Mouse (Mus musculus) frontal cortex, postnatal 10 days (tissue): ENCODE measurements around the gene Hivep1.
A peak's percentile ranks its signal among the peaks of the same experiment; 100 is the strongest.

Experiments
- DNase-seq, 2 experiments: peaks; one replicate each; pipeline ENCODE4 v3.0.0; 2022; ENCODE audit warnings: low spot score in 2 of 2, mixed read lengths in 1 of 2

The Hivep1 gene

DNA sequence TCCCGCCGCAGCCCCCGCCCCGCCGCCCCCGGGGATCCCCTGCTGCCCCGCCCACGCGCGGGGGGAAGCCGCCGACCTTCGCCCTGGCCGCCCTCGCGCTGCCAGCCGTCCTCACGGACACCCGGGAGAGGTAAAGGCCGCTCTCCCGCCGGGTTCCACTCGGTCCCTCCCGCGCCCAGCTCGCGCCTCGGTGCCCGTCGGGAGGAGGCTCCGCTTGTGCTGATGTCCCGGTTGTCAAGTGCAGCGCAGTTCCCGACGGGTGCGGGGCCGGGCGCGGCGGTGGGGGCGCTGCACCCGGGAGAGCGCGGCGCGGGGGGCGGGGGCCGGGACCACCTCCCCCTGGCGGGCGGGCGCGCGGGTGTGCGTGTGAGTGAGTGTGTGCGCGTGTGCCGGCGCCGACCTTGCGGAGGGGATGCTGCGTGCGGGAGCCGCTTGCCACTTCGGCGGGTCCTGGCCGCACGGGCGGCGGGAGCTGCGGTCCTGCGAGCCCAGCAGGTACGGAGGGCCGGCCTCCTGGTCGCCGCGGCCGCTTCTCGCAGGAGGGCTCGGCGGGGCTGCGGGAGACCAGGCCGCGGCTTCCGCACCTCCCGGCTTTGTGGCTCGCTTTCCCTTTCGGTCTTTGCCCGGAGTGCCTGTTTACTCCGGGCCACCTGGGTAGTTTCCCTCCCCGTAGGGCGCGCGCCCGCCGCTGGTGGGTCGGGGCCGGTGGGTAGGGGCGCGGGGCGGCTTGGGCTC lies at the start of gene Hivep1:
TSS of gene Hivep1 (plus strand) at position 61 of the 735 bp plus-strand sequence.
- DNase-seq = peak; percentile 72 to 73

DNA sequence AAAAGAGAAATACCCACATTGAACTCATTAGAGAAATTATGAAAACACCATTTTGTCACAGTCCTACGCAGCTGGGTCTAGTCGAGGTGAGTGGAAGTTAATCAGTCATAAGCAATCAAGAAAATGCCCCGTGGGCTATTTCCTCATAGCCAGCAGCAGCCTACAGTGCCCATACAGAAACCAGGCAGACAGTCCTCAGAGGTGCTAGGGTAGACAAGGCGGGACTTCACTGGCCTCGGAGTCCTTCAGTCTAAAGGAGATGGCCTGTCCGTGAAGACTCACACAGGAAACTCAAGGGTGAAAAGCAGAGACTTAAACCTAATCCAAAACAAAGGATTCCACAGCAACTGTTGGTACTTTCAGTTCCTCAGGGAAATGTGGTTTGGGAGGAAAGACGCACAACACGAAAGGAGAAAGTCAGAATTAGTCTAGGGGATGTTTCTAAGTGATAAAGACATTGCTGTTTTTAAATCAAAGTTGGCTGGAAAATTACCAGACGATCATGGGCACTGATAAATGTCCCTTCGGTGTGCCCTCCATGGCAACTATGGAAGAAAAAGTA lies 36.3 kb upstream of the Hivep1 start:
- DNase-seq = no peak

DNA sequence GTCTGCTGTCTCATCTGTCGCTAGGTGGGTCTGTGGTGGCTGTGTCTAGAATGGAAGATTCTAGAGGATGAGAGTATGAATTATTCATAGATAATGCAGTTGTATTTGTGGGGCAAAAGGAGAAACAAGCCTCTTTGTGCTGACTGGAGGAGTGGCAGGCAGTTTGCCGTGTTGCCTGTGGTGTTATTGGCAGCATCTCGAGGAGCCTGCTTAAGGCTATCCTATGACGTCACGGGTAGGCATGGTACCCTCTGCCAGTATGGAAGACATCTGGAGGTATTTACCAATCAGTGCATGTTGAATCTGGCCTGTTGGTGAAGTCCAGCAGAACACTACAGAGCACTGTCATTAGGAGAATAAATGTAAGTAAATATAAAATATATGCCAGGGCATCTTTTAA lies 35.6 kb upstream of the Hivep1 start:
- no peak for DNase-seq

DNA sequence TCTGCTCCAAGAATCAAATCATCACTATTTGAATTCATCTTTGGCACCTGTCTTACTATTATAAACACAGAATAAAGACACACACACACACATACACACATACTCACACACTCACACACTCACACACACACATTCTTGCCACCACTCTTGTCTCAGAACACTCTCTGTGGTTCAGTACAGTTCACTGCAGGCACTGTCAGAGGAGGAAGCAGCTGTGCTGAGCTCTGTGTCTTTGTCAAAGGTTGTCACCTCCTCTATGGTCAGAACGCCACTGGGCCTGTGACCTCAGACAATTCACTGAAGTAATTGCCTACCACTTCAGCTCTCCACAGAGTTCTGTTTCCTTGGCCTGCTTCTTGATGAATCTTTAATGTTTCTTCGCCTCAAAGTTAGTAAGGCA lies 33.5 kb upstream of the Hivep1 start:
- DNase-seq = no peak

DNA sequence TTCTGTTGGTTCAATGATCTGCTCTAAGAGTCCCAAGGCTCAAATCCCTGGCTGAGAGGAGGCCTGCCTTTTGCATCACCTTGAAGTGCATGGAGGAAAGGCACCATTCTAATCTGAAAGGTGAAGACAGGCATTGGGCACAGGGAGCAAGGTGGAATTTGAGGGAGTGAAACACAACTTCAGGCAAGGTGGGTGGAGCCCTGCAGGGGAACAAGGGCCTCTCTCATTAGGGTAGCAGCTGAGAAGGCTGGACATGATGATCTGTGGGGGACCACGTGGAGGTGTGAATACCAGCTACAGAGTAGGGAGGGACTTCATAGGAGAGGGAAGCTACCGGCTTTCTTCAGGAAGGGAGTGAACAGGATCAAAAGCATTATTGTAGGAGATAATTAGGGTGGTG lies 10.6 kb upstream of the Hivep1 start:
- no peak for DNase-seq

DNA sequence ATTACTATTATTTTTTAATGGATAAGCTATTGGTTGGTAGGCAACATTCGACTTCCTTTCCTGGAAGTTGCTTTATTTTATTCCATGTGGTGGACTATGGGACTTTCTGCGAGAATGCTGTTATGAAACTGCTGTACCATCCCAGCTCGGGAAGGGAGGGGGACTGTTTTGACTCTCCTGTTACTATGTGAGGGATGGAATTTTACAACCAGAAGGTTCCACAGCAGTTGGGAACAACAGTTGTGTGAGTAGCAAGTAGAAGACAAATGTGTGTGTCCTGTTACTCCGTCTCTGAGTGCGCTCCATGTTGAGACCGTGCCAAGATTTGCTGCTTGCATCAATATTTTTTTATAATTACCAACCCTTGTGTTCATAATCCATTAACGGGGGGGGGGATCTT lies 8.4 kb upstream of the Hivep1 start:
- DNase-seq = no peak

DNA sequence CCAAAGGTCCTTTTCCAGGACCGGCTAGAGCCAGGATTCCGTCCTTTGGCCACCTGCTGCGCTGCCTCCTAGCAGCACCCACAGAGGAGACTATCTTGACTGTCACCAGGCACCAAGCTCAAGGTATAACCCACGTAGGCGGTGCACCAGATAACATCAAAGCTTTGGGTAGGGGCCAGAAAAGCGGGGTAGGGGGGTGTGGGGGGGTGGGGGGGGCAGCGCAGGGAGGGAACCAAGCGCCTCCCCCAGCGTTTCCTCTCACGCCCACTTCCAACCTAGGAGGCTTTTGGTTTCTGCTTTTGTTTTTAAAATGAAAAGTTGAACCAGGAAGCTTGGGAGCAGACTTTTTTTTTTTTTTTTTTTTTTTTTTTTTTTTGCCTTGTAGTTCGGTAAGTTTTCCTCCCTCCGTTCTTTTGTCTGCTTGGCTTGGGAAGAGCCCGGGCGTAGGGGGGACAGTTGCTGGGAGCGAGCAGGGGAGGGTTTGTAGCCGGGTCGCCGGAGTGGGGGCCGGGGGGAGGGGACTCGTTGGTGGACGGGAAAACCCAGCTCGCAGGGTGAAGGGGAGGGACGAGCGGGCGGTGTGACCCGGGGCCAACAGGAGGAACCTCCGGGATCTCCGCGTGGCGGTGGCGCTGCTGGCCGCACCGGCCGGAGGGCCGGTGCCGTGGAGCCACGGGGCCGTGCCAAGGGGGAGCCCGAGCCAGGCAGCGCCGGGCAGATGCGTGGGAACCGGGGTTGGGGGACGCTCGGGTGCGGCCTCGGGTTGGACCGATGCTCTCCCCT lies 2.6 kb upstream of the Hivep1 start:
- DNase-seq = peak; percentile 41 to 67

DNA sequence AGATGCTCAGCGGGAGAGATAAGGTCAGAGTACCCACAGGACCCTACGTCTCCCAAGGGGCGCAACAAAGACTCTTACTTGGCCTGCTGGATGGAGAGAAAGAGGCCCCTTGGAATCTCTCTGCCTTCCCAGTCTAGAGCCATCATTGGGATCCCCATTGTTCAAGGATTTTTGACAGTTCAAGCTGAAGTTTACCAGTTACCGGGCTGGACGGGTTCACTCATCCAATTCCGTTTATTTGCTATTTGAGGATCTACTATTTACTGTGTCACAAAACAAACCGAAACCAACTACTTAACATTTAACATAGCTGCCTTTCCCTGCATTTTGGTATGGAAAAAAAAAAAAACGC lies 2.1 kb upstream of the Hivep1 start:
- DNase-seq = no peak

DNA sequence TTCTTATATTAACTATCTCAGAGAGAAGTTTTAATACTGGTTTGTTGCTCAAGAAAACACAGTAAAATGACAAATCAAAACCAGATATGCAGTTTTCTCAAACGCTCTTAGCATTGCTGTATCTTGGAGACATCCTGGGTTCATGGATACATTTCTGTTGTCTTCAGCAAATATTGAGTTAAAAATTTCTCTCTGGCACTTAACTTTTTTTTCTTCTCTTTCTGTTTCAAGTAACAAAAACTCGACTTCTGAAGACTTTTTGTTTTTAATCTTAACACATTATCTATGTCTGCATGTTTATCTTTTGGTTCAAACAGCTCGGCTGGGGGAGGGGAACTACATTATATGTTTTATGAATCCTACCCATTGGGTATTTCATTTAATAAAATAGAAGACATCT lies 1.7 kb upstream of the Hivep1 start:
- no peak for DNase-seq

DNA sequence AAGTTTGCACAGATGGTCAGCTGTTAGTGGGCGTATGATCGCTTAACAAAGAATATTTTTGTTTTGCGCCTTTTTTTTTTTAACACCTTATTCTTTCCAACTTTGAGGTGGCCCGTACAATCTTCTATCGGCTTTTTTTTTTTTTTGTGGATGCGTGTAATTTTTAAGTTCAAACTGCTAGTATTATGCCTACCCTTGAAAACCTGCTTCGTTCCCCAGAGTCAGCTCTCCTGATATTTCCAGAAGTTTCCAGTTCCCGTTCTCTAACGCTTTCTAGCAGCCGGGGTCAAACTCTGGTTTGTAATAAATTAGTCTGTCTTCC lies 980 bp upstream of the Hivep1 start:
- DNase-seq = no peak

DNA sequence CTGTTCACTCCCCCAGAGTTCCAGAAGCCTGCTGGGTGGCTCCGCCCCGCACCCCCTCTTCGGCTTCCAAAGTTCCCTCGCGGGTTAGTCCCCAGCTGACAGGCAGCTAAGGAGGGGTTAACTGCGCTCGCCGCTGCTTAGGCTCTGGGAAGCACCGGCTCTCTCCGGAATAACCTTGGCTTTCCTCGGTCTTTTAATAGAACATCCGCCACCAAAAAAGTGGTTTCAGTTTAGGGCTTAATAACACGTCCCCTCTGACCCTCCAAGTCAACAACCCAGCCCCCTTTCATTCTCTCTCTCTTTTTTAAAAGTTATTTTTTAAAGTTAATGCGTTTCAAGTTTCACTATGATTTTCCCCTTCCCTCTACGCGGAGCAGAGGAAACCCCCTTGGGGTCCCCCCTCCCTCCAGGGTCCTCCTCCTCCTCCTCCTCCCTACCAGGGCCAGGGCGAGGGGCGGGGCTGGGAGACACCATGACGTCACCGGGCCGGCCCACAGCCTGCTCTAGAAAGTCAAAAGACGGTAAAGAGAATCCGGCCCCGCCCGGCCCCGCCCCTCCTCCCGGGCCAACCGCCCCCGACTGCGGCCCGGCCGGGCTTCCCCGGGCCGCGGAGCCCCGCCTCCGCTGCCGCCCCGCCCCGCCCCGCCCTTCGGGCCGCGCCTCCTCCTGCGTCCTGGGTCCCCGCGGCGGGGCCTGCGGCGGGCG lies 467 bp upstream of the Hivep1 start:
- peak; percentile 93 to 94 for DNase-seq

DNA sequence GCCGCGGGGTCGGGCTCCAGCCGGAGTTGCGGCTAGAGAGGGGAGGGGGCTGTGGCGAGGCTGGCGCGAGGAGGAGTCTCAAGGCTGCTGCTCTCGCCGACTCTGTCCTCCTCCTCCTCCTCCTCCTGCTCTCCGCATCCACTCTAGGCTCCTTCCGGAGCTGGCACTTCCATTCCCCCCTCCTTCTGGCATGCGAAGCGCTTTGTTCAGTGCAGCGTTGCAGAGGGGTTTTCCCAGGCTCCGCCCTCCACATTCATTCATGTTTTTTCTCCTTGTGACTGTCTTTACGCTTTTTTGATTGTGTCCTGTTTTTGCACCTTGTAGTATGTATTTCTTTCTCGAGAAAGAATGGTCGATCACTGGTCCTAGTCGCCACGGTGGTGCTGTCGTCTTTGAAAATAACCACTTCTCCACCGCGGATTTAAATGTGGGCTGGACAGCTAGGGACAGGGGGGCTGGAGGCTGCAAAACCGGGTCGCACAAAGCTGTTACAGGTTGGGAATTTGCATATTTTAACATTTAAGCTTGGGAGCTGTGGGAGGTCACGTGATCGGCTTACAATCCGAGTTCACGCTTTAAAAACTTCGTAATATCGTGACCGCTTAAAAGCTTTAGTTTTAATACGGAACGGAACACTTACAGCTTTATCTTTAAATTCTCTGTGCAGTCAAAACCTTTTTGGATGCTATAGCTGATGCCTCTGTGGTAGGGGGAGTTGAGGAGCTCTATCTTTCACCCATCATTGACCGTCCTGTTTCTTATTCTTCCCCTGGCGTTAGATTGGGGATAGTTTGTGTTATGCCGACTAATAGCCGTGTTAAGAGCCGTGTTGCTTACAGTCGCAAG lies 1.1 kb downstream of the Hivep1 start:
- DNase-seq = peak in 1 of 2 experiments; percentile 70

DNA sequence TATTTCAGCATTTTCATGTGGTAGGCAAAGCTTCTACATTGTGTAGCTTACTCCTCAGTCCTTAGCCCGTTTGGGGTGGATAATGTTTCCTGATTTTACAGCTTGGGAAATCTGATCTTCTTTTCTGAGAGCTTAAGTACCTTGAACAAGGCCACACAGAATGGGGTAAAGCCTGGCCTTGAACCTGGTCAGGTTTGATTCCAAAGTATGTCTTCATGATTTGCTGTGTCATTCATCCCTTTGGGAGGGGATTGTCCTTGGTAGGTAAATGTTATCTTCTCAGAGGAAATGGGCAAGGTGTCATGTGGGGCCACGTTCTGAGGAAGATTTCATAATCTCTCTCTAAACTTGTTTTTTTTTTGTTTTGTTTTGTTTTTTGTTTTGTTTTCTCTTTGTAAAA lies 1.8 kb downstream of the Hivep1 start:
- no peak for DNase-seq

DNA sequence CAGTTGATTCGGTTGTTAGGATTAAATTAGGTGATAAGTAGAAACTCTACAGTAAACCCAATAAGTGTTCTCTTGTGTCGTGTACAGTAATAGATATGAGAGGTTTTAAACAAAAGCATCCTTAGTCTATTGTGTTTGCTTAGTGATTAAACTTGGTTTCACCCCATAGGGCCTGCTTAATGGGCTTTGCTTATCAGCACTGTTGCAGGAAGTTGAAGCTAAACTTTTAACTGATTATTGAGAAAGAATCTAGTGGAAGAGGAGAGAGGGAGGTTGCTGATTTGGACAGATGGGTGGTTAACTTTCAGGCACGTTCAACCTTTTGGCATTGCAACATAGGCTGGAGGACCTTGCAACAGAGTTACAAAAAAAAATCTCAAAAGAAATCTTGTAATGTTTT lies 2.3 kb downstream of the Hivep1 start:
- DNase-seq = no peak

DNA sequence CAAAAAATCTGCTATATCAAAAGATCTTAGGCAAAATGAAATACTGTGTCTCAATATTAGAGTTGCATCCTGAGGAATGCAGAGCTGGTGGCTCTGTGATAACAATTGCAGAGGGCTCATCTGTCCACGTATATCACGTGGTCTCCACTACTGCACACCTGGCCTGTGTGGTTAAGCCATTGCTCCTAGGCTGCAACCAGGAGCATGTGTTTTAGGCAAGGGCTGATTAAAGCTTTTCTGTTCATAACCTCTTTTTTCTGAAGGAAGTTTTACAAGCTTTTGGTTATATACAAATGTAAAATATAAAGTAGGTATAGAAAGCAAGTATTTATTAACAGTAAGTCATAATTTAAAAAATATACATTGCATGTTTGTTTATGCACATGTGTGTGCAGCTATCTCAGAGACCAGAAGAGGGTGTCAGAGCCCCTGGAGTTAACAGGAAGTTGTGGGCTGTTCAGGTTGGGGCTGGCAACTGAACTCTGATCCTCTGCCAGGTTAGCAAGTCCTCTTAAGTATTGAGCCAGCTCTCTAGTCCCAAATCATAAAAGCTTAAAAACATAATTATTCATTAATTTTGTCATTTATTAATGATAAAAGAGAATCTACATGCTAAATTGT lies 5.0 kb downstream of the Hivep1 start:
- no peak for DNase-seq

DNA sequence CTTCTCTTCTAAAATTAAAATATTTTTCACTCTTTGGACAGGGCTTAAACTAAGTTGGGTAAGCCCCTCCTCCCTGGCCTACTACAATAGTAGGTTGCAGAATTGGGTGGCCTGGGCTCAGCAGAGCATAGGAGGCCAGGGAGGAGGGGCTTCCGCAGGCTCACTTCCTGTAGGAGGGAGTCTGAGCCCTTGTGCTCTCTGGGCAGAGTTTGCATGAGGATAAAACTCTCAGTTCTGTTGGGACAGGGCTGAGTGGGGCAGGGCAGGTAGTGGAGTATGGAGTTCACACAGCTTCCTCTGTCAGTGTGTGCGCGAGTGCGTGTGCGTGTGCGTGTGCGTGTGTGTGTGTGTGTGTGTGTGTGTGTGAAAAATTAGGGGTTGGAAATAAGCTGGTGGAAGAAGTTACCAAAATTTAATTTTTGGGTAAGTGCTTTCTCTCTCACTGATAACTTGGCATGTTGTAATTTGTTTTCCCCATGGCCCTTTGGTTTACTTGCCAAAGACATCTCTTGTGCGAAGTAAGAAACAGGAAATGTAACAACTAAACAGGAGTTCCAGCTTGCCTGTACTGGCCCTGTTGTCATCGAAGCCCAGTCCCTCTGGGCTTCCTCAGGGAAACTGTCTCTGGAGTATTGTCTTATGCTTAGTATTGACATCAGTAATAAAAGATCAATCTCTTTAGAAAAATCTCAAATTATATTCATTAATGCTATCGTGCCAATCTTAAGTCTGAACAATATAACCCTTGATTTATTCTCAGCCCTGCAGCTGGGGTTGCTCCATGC lies 9.2 kb downstream of the Hivep1 start:
- no peak for DNase-seq

DNA sequence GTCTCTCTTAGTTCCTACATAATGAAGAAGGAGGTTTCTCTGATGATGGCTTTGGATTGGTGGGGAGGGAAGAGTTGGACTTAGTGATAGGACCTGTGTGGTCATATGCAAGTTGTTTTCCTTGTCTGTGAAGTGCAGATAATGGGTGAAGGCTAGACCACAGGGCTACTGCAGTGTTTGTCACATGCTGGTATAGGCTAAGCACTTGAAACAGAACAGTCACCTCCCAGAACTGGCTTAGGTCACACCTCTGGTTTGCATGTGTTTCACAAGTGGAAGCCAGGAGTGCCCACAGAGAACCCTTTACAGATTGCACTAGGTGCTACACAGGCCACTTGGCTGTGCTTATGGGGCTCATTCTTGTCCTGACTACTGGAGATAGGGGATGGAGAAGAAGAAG lies 12.4 kb downstream of the Hivep1 start:
- DNase-seq = no peak

DNA sequence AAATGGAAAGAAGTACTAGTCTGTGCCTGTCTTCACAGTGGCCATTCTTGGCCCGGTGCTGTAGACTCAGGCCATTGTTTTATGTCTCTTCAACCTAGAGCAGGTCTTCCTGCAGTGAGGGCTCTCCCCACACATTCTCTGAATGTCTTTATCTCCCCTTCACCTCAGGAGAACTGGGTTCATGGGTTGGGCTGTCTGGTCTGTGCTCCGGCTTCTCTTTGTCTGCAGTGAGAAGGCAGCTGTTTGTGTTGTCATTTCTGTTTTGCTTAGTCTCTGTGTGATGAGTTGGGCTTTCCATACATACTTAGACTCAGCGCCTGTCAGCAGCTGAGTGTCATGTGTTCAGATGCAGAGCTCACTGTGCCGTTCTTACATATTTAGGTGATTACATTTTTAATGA lies 18.4 kb downstream of the Hivep1 start:
- no peak for DNase-seq

DNA sequence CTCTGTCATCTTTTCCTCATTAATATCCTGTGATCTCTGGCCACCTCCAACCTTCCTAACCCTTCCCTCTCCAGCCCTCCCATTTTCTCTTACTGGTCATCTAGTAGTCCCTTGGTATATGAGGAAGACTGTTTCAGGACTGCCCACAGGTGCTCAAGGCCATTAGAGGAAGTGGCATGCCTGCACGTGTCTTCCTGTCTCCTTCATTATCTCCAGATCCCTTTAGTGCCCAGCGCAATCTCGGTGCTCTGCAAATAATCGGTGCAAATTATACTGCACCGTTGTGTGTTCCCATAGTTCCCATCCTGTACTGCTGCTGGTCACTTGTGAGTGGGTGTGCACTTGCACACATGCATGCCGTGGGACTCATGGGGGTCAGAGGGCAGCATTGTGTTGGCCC lies 19.2 kb downstream of the Hivep1 start:
- DNase-seq = no peak

DNA sequence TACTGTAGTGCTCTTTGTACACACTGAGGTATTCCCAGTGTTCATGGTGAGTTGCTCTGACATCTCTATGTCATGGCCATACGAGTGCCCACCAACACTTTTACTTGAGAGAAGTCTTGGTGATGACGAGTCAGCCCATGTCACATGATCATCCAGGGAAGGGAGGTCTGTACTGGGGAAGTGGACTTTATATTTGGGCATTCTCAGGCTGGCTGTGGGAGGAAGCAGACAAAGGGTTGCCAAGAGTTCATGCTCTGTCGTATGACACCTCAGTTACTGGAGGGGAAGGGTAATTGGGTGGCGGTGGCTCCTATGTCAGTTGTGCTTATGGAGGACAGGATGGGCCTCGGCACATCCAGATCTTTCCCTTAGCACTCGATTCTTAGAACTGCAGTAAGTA lies 21.5 kb downstream of the Hivep1 start:
- DNase-seq = no peak

DNA sequence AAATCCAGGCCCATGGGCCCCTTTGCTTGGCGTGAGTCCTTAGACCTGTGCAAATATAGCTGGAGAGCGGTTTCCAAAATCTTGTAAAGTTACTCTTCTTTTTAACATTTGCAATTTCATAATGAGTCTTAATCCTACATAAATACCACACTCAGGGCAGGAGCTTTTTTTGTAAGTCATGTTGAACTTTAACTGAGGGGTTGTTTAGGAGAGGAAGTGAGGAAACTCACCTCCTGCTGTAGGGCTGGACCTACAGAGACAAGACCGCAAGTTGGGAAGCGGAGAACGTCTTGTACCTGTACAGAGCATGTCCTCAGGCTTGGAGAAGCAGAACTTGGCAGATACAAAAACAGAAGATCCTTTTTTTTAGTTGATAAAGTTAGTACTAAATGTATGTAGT lies 23.7 kb downstream of the Hivep1 start:
- DNase-seq = no peak
